Mouse (Mus musculus): Measurements from ENCODE around the gene Gfod2.

DNA sequence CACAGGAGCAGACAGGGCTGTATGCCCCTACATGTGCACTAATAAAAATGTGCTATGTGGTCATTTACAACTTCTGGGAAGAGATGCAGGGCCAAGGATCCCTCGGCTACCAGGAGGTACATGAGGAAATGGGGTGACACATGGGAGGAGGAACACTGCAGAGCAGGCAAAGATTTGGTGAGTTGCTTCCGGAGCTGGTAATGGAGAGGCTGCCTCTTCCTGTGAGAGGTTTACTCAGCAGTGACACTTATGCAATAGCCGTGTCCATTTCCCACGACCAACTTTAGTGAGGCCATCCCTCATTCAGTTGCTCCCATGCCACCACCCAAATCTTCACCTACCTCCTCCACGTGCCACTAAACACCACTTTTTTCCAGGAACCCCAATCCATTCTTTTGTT is 21.8 kb upstream of the Gfod2 start:
- TF ChIP-seq CTCF (IDR thresholded peaks at IDR 0.05; ENCODE audit: control insufficient read depth, insufficient read depth, low read length) (no peak), POLR2A (IDR thresholded peaks at IDR 0.05; ENCODE audit: borderline replicate concordance, control insufficient read depth, low read depth, low read length) (no peak)

Data from bone marrow, adult 2 months (tissue).